Mouse (Mus musculus): ENCODE measurements around the gene Bcl2l13.
A peak's percentile ranks its signal among the peaks of the same experiment; 100 is the strongest.
"Not testable (repeated sequence)": the region's sequence is repeated elsewhere in the genome, so short reads cannot be mapped to it uniquely, and the experiment has no call there.

Bcl2l13 gene

GRCm38 (mm10) chr6:120901776-120902645 is 66.0 kb downstream of the Bcl2l13 start:
- DNase-seq (ENCODE audit: low spot score): no peak

GRCm38 (mm10) chr6:120903450-120903912 is 67.5 kb downstream of the Bcl2l13 start:
- DNase-seq (ENCODE audit: low spot score): peak; percentile 82

GRCm38 (mm10) chr6:120903961-120904360 is 67.9 kb downstream of the Bcl2l13 start:
- DNase-seq (ENCODE audit: low spot score): no peak

- peak; percentile 67 for DNase-seq (ENCODE audit: low spot score)
Observed at GRCm38 (mm10) chr6:120905111-120905510, 69.1 kb downstream of the Bcl2l13 start.

- no peak for DNase-seq (ENCODE audit: low spot score)
Observed at GRCm38 (mm10) chr6:120906521-120906920, 70.5 kb downstream of the Bcl2l13 start.

GRCm38 (mm10) chr6:120907876-120908597 is 72.0 kb downstream of the Bcl2l13 start:
- DNase-seq (ENCODE audit: low spot score): not testable (repeated sequence)

- no peak for DNase-seq (ENCODE audit: low spot score)
Observed at GRCm38 (mm10) chr6:120909501-120909900, 73.5 kb downstream of the Bcl2l13 start.

- no peak for DNase-seq (ENCODE audit: low spot score)
Observed at GRCm38 (mm10) chr6:120911213-120912007, 75.4 kb downstream of the Bcl2l13 start.

- DNase-seq (ENCODE audit: low spot score): no peak
Observed at GRCm38 (mm10) chr6:120912931-120913330, 76.9 kb downstream of the Bcl2l13 start.

- DNase-seq (ENCODE audit: low spot score): no peak
Observed at GRCm38 (mm10) chr6:120913783-120914182, 77.8 kb downstream of the Bcl2l13 start.

GRCm38 (mm10) chr6:120914533-120914910 is 78.5 kb downstream of the Bcl2l13 start:
- DNase-seq (ENCODE audit: low spot score): no peak

- DNase-seq (ENCODE audit: low spot score): no peak
Observed at GRCm38 (mm10) chr6:120914911-120915648, 79.1 kb downstream of the Bcl2l13 start.

- DNase-seq (ENCODE audit: low spot score): no peak
Observed at GRCm38 (mm10) chr6:120915649-120915975, 79.6 kb downstream of the Bcl2l13 start.

- peak; percentile 94 for DNase-seq (ENCODE audit: low spot score)
Observed at GRCm38 (mm10) chr6:120916074-120916971, 80.3 kb downstream of the Bcl2l13 start, which contains the start of gene Bid. Bid (minus strand) TSS chr6:120916853.

GRCm38 (mm10) chr6:120916972-120917881 is 81.2 kb downstream of the Bcl2l13 start:
- DNase-seq (ENCODE audit: low spot score): not testable (repeated sequence)

- DNase-seq (ENCODE audit: low spot score): no peak
Observed at GRCm38 (mm10) chr6:120917975-120918374, 82.0 kb downstream of the Bcl2l13 start.

- DNase-seq (ENCODE audit: low spot score): not testable (repeated sequence)
Observed at GRCm38 (mm10) chr6:120924791-120925321, 88.8 kb downstream of the Bcl2l13 start.

- no peak for DNase-seq (ENCODE audit: low spot score)
Observed at GRCm38 (mm10) chr6:120926880-120927279, 90.9 kb downstream of the Bcl2l13 start.

GRCm38 (mm10) chr6:120927765-120928164 is 91.8 kb downstream of the Bcl2l13 start:
- DNase-seq (ENCODE audit: low spot score): no peak

All from yolk sac, embryonic 10.5 days (tissue).